Mouse (Mus musculus) erythroblast, adult 5-6 weeks (primary cell): ENCODE measurements around the gene Nfatc2. TPM values are rescaled to one million over a fixed set of nuclear protein-coding genes. Genes with fewer than 3 reads are reported as not detected.

Experiments used
- ATAC-seq: replicated peaks from 2 replicates; pipeline ENCODE4 v1.8.0; 2016; ENCODE audit warnings: moderate number of reproducible peaks, mild to moderate bottlenecking, moderate TSS enrichment, inconsistent platforms; ENCODE audit not compliant: poor library complexity, low FRiP score, severe bottlenecking
- total RNA-seq, 2 experiments: library from RNA; stranded (forward) in 1 of 2; stranded (reverse) in 1 of 2; fragments of 150-400 nt in 1 of 2; fragments of 200-764, 138-1000 nt in 1 of 2; gene quantifications; 2 replicates each; pipeline versions ENCODE4 v1.2.3 to v1.2.4; 2015 to 2017; ENCODE audit warnings: low replicate concordance in 2 of 2

The Nfatc2 gene
- total RNA-seq, 2 experiments from 2014 or later: 0.43 to 6.5 TPM

GRCm38 (mm10) chr2:168458583-168458982, 142.9 kb downstream of the Nfatc2 start:
- ATAC-seq: no peak

- peak; percentile 42; the same call in 1 of the 2 replicates for ATAC-seq
Observed at GRCm38 (mm10) chr2:168451714-168452708, 149.4 kb downstream of the Nfatc2 start.

GRCm38 (mm10) chr2:168450977-168451376, 150.5 kb downstream of the Nfatc2 start:
- no peak for ATAC-seq

GRCm38 (mm10) chr2:168448054-168448453, 153.4 kb downstream of the Nfatc2 start:
- ATAC-seq: no peak

- ATAC-seq: no peak
Observed at GRCm38 (mm10) chr2:168447601-168448000, 153.9 kb downstream of the Nfatc2 start.

- ATAC-seq: peak; percentile 78
Observed at GRCm38 (mm10) chr2:168445211-168445810, 156.1 kb downstream of the Nfatc2 start.

GRCm38 (mm10) chr2:168444126-168444525, 157.3 kb downstream of the Nfatc2 start:
- ATAC-seq: no peak

- no peak for ATAC-seq
Observed at GRCm38 (mm10) chr2:168441494-168441893, 160.0 kb downstream of the Nfatc2 start.

- no peak for ATAC-seq
Observed at GRCm38 (mm10) chr2:168440918-168441328, 160.5 kb downstream of the Nfatc2 start.

- no peak for ATAC-seq
Observed at GRCm38 (mm10) chr2:168438981-168439452, 162.4 kb downstream of the Nfatc2 start.

GRCm38 (mm10) chr2:168434187-168434586, 167.3 kb downstream of the Nfatc2 start:
- no peak for ATAC-seq

GRCm38 (mm10) chr2:168433392-168433791, 168.1 kb downstream of the Nfatc2 start:
- ATAC-seq: no peak

GRCm38 (mm10) chr2:168432394-168432793, 169.1 kb downstream of the Nfatc2 start:
- ATAC-seq: no peak

GRCm38 (mm10) chr2:168429598-168429997, 171.9 kb downstream of the Nfatc2 start:
- no peak for ATAC-seq

- ATAC-seq: no peak
Observed at GRCm38 (mm10) chr2:168428375-168428901, 173.0 kb downstream of the Nfatc2 start.

Other genes with a start within 250 kb of the Nfatc2 start
- gene Atp9a, start 140.8 kb upstream of the Nfatc2 start, total RNA-seq (2015; ENCODE audit: low replicate concordance): not detected in 2 replicates
- gene Atp9a, start 140.8 kb upstream of the Nfatc2 start, total RNA-seq (2017; ENCODE audit: low replicate concordance): not detected in 2 replicates
- gene Sall4, start 166.3 kb upstream of the Nfatc2 start, total RNA-seq (2015; ENCODE audit: low replicate concordance): not detected in 2 replicates
- gene Sall4, start 166.3 kb upstream of the Nfatc2 start, total RNA-seq (2017; ENCODE audit: low replicate concordance): not detected in 2 replicates